Mouse (Mus musculus) megakaryocyte-erythroid progenitor cell, adult 5-6 weeks (primary cell): ENCODE measurements around the gene Mapk1ip1. TPM values are rescaled to one million over a fixed set of nuclear protein-coding genes. Genes with fewer than 3 reads are reported as not detected.

Experiments
- ATAC-seq: replicated peaks from 2 replicates; pipeline ENCODE4 v1.8.0; 2016; ENCODE audit warnings: mild to moderate bottlenecking, inconsistent platforms; ENCODE audit not compliant: severe bottlenecking, poor library complexity, low FRiP score, low TSS enrichment
- total RNA-seq, 2 experiments: library from RNA; stranded (forward) in 1 of 2; stranded (reverse) in 1 of 2; fragments of 200-1000, 215-1000 nt in 1 of 2; fragments of >200 nt in 1 of 2; fragmentation: Nextera tagmentation in 1 of 2; gene quantifications; 2 replicates each; pipeline ENCODE4 v1.2.3; 2014 to 2017

The Mapk1ip1 gene
- total RNA-seq, 2 experiments from 2014 or later = 0.33 to 24.0 TPM

DNA sequence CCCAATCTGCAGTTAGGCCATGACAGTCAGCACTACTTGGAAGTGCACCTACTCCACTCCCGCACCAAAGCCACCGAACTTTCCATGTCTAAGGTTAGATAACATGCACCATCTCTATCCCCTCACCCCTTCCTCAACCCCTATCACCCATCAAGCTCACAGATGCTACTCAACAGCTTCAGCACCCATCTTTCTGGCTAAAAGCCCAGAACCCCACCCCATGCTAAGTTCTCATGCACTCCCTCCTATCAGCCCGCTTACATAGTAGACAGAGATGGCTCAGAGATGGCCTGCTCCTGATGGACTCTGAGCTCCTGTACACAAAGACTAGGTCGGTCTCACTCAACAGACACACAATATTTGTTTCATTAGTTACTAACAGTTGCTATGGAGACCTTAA is 2.7 kb downstream of the Mapk1ip1 start:
- no peak for ATAC-seq

DNA sequence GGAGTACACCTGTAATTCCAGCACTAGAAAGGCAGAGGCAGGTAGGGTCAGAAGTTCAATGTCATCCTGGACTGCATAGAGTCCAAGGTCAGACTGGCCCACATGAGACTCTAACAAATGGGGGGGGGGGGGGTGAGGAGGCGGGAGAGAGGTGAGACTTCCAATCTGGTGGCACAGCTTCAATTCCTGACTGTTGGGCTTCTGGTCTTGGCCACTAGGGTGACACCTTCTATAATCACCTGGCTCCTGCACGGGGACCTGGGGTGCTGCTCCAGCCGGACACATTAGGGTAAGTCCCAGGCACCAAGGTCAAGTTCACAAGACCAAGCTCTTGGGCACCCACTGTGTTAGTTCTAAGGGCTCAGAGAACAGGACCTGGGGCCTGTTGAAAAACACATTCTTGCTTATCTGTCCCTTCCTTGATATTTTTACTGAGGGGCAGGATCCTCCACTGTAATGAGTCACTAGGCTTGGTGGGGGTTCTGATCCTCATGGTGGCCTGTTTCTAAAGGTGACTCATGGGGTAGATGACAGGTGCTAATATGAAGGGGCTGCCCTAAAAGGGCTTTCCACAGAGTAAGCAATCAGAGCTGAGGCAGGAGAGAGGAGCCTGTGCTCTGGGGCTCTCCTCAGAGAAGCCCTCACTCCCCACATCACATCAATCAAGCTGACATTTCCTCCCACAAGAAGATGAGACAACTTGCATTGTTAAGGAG is 4.5 kb downstream of the Mapk1ip1 start:
- no peak for ATAC-seq

DNA sequence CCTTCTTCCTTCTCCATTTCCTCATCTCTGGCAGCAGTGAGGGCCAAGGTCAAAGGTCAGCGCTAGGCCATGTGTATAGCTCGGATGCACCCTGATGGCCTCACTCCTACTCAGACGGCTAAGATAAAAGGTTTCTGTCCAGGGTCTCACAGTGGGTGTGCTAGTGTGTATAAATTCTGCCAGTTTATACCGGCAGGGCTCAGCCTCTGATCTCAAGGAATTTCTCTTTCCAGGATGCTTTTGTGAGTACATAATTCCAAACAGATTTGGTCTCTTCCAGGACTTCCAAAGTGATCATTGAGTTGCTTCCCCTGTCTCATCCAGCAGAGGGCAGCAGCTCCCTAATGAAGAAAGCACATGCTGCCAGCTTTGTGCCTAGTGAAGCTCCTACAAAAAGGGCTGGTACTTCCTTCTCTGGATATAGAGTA is 5.5 kb downstream of the Mapk1ip1 start:
- ATAC-seq = peak; percentile 53; the same call in 1 of the 2 replicates

DNA sequence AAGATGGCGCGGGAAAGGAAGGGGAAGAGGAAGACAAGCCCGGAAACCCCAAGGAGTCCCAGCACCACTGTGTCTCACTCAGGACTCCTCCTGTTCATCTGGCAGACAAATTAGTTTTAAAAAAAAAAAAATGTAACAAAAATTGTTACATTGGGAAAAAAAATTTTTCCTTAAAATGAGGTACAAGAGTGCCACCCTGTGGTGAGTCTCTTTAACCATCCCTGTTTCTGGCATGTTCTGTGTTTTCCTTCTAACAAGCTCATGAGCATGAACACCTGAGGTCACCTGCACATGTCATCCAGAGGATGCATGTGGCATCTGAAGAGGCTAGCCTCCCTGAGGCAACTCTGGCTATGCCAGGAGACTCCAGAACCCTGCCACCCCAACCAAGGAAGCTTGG is 11.0 kb downstream of the Mapk1ip1 start:
- ATAC-seq = no peak

DNA sequence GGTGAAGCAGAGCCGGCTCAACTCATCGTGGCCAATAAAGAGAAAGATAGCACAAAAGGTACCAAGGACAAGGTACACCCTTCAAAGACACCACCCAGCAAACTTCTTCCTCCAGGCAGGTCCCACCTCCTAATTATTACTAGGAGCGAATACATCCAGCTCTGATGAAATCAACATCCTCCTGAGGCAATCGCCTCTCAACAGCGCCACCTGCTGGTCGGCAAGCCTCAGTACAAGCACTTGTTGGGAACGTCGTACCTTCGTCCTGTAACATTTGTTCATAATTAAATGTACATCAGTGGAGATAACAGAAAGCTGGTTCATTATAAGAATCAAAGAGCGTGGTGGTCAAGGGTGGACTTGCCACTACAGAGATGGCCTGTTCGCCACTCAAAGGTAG is 18.3 kb downstream of the Mapk1ip1 start:
- peak; percentile 76 for ATAC-seq

DNA sequence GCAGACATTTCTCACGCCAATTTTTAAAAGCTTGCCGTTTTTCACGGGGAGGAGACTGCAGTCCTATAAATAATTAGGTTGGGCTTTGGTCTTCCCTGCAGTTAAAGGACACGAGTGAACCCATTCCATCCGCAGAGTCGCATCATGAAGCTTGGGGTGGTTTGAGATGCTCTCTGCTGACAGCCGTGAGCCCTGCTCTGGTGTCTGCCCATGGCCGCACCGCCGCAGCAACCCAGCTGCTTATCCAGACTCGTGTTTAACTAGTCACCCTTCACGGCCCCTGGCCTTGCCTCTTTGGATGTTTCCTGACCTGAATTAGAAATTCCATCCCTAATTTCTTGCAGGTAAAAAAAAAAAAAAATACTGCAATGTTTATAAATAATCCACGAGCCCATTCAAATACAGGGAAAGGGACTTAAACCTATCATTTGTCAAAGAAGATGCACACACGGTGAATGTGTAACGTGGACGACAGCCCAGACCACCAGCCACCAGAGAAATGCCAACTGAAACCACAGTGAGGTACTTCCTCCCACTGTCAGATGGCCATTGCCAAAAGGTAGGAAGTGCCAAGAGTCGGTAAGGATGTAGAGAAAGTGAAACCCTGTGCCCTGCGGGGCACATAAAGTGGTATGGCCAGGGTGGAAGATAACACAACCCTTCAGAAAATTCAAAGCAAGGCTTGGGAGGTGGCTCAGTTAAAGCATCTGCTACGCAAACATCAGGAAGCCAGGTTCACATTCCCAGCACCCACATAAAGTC is 20.9 kb downstream of the Mapk1ip1 start:
- no peak for ATAC-seq

DNA sequence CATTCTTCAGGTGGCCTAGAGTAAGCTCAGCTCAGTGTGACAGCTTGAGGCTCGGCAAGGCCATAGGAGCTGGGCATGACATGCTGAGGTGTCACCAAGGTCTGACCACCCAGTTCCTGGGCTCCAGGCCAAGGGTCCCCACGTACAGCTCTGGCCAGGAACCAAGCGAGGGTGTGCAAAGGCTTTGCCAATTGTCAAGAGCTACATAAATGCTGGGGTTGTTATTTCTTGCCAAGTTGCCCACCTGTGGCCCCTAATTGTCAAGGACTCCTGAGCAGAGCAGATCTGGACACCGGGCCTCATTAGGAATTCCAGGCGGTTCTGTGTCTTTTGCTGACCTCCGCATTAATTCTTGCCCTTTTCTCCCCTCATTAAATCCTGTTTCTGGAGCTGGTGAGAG is 21.6 kb downstream of the Mapk1ip1 start:
- no peak for ATAC-seq

DNA sequence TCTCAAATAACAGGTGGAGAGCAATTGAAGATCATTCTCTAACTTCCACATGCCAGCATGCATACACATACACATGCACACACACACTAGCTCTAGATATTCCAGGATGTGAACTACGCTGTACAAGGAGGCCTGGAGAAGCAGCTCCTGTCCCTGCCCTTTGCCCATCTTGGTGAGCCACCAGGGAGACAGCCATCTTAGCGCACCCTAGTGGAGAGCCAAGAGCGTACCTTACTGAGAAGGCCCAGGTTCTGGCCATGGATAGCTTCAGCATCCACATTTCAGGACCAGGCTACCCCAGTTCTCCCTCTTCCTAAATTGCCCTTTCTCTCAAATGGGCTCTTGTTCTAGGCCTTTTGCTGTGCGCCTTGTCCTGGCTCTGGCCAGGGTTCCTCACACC is 27.8 kb downstream of the Mapk1ip1 start:
- no peak for ATAC-seq

DNA sequence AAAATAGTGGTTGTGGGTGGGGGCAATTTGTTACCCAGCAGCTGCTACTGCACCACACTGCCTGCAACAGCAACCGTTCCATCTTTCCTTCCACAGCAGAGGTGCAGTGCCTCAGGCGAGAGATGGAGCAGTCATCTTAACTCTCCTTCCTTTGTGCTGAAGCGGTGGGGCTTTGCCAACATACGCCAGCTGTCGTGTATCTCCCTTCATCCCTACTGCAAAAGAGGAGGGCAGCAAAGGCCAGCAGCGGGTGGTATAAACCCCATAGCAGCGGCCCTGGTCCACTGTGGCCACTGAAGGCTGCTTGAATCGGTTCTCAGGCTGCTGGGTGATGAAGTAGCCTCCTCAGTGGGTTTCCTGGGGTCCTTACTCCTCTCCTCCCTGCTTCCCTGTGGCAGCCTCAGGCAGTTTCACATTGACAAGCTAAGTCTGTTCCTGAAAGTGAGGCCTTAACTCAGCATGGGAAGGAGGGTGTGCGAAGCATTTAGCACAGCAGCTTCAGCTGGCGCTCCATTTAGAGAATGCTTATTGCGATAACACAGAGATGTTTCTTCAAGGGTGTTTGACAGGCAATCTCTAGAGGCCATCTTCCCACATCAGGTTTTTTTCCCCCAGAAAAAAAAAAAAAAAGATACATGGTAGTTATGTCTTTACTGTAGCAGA is 32.7 kb downstream of the Mapk1ip1 start:
- ATAC-seq = no peak

DNA sequence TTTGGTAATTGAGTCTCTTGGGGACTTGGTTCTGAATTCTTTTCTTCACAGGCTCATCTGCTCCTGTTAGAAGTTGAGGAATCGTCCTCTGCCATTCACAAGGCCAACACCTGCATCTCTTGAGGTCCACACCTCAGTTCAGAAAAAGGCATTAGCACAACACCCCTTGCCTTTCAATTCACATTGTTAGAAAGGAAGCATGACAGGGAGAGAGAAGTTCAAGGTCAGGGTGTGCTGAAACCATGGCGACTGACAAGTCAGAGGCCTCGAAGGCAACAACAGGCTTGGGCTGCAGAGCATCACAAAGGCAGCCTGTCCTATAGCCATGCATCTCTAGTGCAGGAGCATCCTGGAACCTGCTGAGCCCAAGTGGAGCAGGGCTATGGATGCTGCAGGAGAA is 38.9 kb downstream of the Mapk1ip1 start:
- no peak for ATAC-seq

DNA sequence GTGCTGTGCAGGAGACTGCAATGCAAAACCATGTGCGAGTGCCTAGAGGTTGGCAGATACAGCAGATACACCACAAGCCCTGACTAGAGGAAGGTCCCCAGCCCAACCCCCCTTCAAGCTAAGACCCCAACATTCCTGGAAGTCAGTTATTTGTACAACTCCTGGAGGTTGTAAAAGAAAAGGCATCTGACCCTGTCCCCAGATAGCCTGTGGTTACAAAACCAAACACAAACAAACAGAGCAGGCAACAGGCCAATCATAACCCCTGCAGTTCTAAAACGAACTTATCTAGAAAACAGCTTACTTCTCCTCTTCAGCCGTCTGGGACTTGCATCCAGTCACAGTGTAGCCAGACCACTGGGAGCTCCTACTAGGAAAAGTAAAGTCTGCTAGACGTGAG is 42.7 kb downstream of the Mapk1ip1 start:
- no peak for ATAC-seq

DNA sequence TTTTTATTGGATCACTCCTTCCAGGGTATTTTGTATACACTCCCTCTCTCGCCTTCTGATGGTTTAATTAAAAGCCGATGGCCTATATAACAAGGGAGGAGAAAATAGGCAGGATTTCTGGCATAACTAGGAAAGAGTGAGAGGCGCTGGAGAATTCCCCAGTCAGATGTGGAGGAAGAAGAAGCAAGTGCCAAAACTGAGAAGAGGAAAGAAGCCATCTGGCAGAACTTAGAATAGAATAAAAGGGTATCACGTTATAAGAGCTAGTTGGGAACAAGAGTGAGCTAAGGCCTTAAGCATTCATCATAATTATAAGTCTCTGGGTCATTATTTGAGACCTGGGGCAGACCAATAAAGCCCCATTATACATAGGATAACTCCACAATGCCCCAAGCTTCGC is 58.0 kb downstream of the Mapk1ip1 start:
- ATAC-seq = no peak

Other genes starting within 250 kb of the Mapk1ip1 start
- gene Ppp2r2d, start 194 bp downstream of the Mapk1ip1 start, total RNA-seq (2014; fragmentation: Nextera tagmentation) = 35.9 and 38.2 TPM in 2 replicates
- gene Ppp2r2d, start 194 bp downstream of the Mapk1ip1 start, total RNA-seq (2017) = 36.1 and 38.2 TPM in 2 replicates
- 3.5 and 14.2 TPM in 2 replicates for gene Bnip3, start 63.2 kb upstream of the Mapk1ip1 start, total RNA-seq (2014; fragmentation: Nextera tagmentation)
- gene Bnip3, start 63.2 kb upstream of the Mapk1ip1 start, total RNA-seq (2017) = 13.0 and 15.1 TPM in 2 replicates
- not detected in 2 replicates for gene Jakmip3, start 94.5 kb upstream of the Mapk1ip1 start, total RNA-seq (2014; fragmentation: Nextera tagmentation)
- not detected in 2 replicates for gene Jakmip3, start 94.5 kb upstream of the Mapk1ip1 start, total RNA-seq (2017)
- not detected in 2 replicates for gene Dpysl4, start 239.7 kb upstream of the Mapk1ip1 start, total RNA-seq (2014; fragmentation: Nextera tagmentation)
- gene Dpysl4, start 239.7 kb upstream of the Mapk1ip1 start, total RNA-seq (2017) = not detected in 2 replicates